Comparison of ENCODE assay signal across 9 mouse cellular contexts in the genomic region with DNA sequence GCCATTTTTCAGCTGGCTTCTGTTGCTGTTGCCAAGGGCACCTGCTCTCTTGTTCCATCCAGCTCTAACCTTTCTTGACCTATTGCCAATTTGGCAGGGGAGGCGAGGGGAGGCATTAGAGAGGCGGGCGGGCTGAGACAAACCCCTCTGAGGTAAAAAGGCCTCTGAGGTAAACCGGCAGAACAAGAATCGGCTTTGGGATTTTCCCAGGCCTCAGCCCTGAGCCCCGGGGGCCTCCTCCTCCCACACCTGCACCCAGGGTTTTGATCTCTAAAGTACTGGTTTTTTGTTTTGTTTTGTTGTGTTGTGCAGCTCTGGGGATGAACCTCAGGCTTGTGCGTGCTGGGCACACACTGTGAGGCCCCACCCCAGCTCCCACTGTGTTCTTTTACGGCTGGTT. TPM values are rescaled to one million over a fixed set of nuclear protein-coding genes. Genes with fewer than 3 reads are reported as not detected.
DNase-seq lines count a peak whose midpoint lies in the region; ATAC-seq and TF ChIP-seq lines count a peak whose summit lies in the region.
"Had no signal": no experiment of that assay in that cellular context is flagged by ENCODE, and none has a peak within 500 bp of the region (broad histone marks: within the 10 kb centered on the region; RNA-seq: fewer than 3 reads in every experiment).

No protein-coding gene starts in this region.

- H3K4me1 ChIP-seq in lung, postnatal 0 days (ENCODE audit: insufficient read depth, low read depth, low read length), result no peaks in the 10 kb centered on the region
- H3K4me1 ChIP-seq: midbrain, embryonic 15.5 days had no signal

- ATAC-seq in lung, postnatal 0 days, result peak; percentile 43
- ATAC-seq in megakaryocyte, adult 5-6 weeks (ENCODE audit: poor library complexity, severe bottlenecking), result no peak
- ATAC-seq: midbrain, embryonic 15.5 days had no signal

- no peaks in the 10 kb centered on the region for H3K36me3 ChIP-seq in lung, postnatal 0 days (ENCODE audit: insufficient read depth, low read length)
- H3K36me3 ChIP-seq: midbrain, embryonic 15.5 days had no signal

- H3K27ac ChIP-seq in lung, postnatal 0 days (ENCODE audit: low read length), result no peak overlapping the region
- H3K27ac ChIP-seq: midbrain, embryonic 15.5 days had no signal

- no peak overlapping the region for H3K4me2 ChIP-seq in lung, postnatal 0 days (replicated peaks; ENCODE audit: low read depth, low read length)
- H3K4me2 ChIP-seq: midbrain, embryonic 15.5 days had no signal

- WGBS in lung, postnatal 0 days, result 50% methylated on average over 8 of the region's 8 CpGs

- TF ChIP-seq EP300 in lung, postnatal 0 days (IDR thresholded peaks at IDR 0.05), result no peak

- TF ChIP-seq CTCF in lung, postnatal 0 days (IDR thresholded peaks at IDR 0.05), result no peak

- peak; percentile 94 for DNase-seq in A20 (ENCODE audit: low read depth, low spot score)
- peak; percentile 77 for DNase-seq in CD4-positive, CD25-positive, alpha-beta regulatory T cell, adult 2 months (ENCODE audit: low read depth, low spot score)
- peak; percentile 85 for DNase-seq in induced T-regulatory cell, adult 2 months (ENCODE audit: low read depth)
- no peak for DNase-seq in lung, postnatal 0 days (ENCODE audit: low spot score)
- no peak for DNase-seq in Muller cell, postnatal 12 days (ENCODE audit: inconsistent ontology term)
- no peak for DNase-seq in adrenal gland, postnatal 14 days
- DNase-seq: adrenal gland, postnatal 10 days had no signal

- H3K9ac ChIP-seq in lung, postnatal 0 days (replicated peaks; ENCODE audit: low read depth), result no peak overlapping the region
- H3K9ac ChIP-seq: midbrain, embryonic 15.5 days had no signal

- no peaks in the 10 kb centered on the region for H3K9me3 ChIP-seq in lung, postnatal 0 days (ENCODE audit: low read length)
- H3K9me3 ChIP-seq: midbrain, embryonic 15.5 days had no signal

- H3K27me3 ChIP-seq in lung, postnatal 0 days (replicated peaks; ENCODE audit: insufficient read depth, low read length), result no peaks in the 10 kb centered on the region
- H3K27me3 ChIP-seq: midbrain, embryonic 15.5 days had no signal

- no peak overlapping the region for H3K4me3 ChIP-seq in lung, postnatal 0 days (ENCODE audit: low read depth, low read length)
- H3K4me3 ChIP-seq: midbrain, embryonic 15.5 days had no signal

RNA-seq across cellular contexts. Expression of gene Gtf2i, which starts 18.2 kb away (rescaled TPM):
- polyA plus RNA-seq in lung, postnatal 0 days (2015; fragmentation: Nextera tagmentation; extraction: Ambion mirVana), result 84.9 and 110 TPM in 2 replicates
- 231 and 237 TPM in 2 replicates for total RNA-seq in adrenal gland, postnatal 14 days (2021)
- total RNA-seq in megakaryocyte, adult 5-6 weeks (2015), result 24.8 and 31.2 TPM in 2 replicates
- total RNA-seq in megakaryocyte, adult 5-6 weeks (2017), result 15.5 and 23.6 TPM in 2 replicates

Comparison
In these comparisons a context has a peak if more than half of its experiments do, and no peak if none do; other contexts are left out.
1. DNase-seq: peak in A20 (single experiment), CD4-positive, CD25-positive, alpha-beta regulatory T cell, adult 2 months (single experiment) and induced T-regulatory cell, adult 2 months (single experiment); none in lung, postnatal 0 days (single experiment), Muller cell, postnatal 12 days (single experiment) and adrenal gland, postnatal 14 days (single experiment).